Mouse (Mus musculus): Measurements from ENCODE around the gene Clec4b1.
"Not testable (repeated sequence)": the region's sequence is repeated elsewhere in the genome, so short reads cannot be mapped to it uniquely, and the experiment has no call there.

The Clec4b1 gene

DNA sequence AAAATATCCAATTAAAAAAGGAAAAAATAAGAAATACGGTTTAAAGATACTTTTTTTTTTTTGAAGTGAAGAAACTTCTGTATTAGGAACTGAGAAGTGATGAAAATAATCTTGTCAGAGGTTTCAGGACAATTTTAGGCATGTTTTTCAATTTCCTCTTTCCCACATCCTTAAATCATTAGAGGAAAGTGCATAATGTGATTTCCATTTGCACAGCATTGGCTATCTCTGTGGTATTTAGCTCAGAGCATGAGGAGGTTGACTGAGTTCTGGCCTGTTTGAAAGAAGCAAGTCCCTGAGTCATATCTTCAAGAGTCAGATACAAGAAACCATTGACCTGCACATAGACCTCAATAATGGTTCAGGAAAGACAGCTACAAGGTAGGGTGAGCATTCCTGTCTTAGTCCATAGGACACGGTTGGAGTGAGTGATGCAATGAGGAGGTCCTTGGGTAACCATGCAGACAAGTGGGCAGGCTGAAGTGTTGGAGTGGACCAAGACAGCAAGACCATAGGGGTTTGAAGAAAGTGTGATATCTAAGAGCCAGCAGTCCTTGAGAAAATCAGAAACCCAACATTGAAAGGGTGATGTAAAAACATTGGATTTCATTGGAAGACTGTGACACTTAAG is at the start of gene Clec4b1:
Clec4b1 (plus strand) TSS at position 221 of the 631 bp plus-strand sequence.
- DNase-seq (ENCODE audit: low spot score) = no peak

DNA sequence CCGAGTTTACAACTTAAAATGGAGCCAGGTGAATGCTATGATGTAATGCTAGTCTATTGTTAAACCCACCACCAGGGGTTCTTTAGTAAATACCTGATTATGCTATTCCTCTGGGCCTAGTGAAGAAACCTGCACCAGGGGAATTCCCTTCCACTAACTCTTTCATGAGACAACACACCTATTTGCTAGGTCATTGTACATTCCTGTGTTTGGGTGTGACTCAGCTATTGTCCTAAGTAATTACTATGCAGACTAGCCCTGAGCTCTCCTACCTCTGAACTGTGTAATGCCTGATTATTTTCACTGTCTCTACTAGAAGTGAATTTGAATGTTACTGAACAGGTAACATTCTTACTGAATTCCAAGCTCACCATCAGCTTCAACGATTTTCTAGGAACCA is 45.1 kb upstream of the Clec4b1 start:
- DNase-seq (ENCODE audit: low spot score) = not testable (repeated sequence)

DNA sequence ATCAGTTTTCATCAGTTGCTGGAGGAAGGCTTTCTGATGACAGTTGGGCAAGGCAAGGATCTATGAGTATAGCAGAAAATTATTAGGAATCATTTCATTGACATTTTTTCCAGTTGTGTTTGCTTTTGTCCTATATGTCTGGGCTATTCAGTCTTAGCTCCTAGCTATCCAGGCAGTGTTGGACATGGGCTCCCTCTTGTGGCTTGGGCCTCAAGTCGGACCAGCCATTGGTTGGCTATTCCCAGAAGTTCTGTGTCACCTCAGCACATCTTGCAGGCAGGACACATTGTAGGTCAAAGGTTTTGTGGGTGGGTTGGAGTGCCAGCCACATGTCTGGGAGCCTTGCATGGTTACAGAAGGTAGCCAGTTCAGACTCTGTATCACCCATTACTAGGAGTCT is 44.2 kb upstream of the Clec4b1 start:
- no peak for DNase-seq (ENCODE audit: low spot score)

DNA sequence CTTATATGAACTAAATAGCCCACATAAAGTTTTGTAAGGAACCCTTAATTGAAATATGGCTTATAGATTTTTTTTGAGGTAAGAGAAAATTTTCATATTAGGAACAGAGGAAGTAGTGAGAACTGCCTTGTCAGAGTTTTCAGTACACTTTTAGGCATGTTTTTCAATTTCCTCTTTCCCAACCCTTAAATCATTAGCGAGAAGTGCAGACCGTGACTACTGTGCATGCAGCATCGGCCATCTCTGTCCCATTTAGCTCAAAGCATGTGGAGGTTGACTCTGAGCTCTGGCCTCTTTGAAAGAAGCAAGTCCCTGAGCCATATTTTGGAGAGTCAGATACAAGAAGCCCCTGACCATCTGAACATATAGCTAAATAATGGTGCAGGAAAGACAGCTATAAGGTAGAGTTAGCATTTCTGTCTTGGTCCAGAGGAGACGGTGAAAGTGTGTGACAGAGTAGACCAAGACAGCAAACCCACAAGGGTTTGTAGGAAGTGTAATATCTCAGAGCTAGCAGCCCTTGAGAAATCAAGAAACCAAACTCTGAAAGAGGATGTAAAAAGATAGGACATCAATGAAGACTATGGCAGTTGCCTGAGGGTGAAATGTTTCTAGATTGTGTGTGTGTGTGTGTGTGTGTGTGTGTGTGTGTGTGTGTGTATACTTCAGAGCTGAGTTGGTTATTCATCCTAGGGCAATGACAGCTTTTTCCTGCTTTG is 45.5 kb downstream of the Clec4b1 start:
- DNase-seq (ENCODE audit: low spot score) = no peak

DNA sequence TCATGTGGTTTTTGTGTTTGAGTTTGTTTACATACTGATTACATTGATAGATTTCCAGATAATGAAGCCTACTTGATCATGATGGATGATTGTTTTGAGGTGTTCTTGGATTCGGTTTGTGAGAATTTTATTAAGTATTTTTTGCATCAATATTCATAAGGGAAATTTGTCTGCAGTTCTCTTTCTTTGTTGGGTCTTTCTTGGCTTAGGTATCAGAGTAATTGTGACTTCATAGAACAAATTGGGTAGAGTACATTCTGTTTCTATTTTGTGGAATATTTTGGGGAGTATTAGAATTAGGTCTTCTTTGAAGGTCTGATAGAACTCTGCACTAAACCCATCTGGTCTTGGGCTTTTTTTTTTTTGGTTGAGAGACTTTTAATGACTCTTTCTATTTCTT is 56.4 kb downstream of the Clec4b1 start, which contains the start of gene Clec4a2:
Clec4a2 (plus strand) TSS at position 301 of the 400 bp plus-strand sequence.
- DNase-seq (ENCODE audit: low spot score) = not testable (repeated sequence)

Data from MN1 (cell line).